Mouse (Mus musculus) forebrain, embryonic 10.5 days (tissue): ENCODE results near the gene Endog. TPM values are rescaled to one million over a fixed set of nuclear protein-coding genes. Genes with fewer than 3 reads are reported as not detected.

Experiments used
- polyA plus RNA-seq: library from polyadenylated mRNA; unstranded; fragments of >200 nt; fragmentation: Nextera tagmentation; extraction: Ambion mirVana; gene quantifications from 2 replicates; pipeline ENCODE4 v1.2.1, GENCODE M21; 2016

Endog gene
- polyA plus RNA-seq, 1 experiment from 2014 or later = 17.9 TPM

Other genes starting within 250 kb of the Endog start
- gene Gle1, start 236.1 kb upstream of the Endog start, polyA plus RNA-seq = 74.9 and 77.4 TPM in 2 replicates
- gene Sptan1, start 205.9 kb upstream of the Endog start, polyA plus RNA-seq = 85.9 and 90.3 TPM in 2 replicates
- 33.1 and 33.4 TPM in 2 replicates for gene Wdr34, start 122.6 kb upstream of the Endog start, polyA plus RNA-seq
- 944 and 983 TPM in 2 replicates for gene Set, start 114.1 kb upstream of the Endog start, polyA plus RNA-seq
- 12.4 and 13.1 TPM in 2 replicates for gene Pkn3, start 93.8 kb upstream of the Endog start, polyA plus RNA-seq
- 34.2 and 35.4 TPM in 2 replicates for gene Zdhhc12, start 77.8 kb upstream of the Endog start, polyA plus RNA-seq
- 6.3 and 6.6 TPM in 2 replicates for gene Zer1, start 46.9 kb upstream of the Endog start, polyA plus RNA-seq
- gene Tbc1d13, start 37.7 kb upstream of the Endog start, polyA plus RNA-seq = 7.8 and 8.6 TPM in 2 replicates
- 92.5 and 96.1 TPM in 2 replicates for gene Spout1, start 7.0 kb downstream of the Endog start, polyA plus RNA-seq
- gene Kyat1, start 34.4 kb downstream of the Endog start, polyA plus RNA-seq = 7.0 and 8.6 TPM in 2 replicates
- gene Lrrc8a, start 66.2 kb downstream of the Endog start, polyA plus RNA-seq = 41.5 and 44.7 TPM in 2 replicates
- gene Gm28035, start 69.1 kb downstream of the Endog start, polyA plus RNA-seq = 0.09 and 0.16 TPM in 2 replicates
- gene Phyhd1, start 94.7 kb downstream of the Endog start, polyA plus RNA-seq = 2.7 and 3.4 TPM in 2 replicates
- gene Gm28038, start 109.5 kb downstream of the Endog start, polyA plus RNA-seq = not detected in 2 replicates
- gene Dolk, start 114.8 kb downstream of the Endog start, polyA plus RNA-seq = 26.0 and 26.5 TPM in 2 replicates
- gene Nup188, start 114.9 kb downstream of the Endog start, polyA plus RNA-seq = 65.2 and 72.8 TPM in 2 replicates
- gene Sh3glb2, start 187.8 kb downstream of the Endog start, polyA plus RNA-seq = 76.9 and 82.0 TPM in 2 replicates
- gene Miga2, start 192.7 kb downstream of the Endog start, polyA plus RNA-seq = 29.9 and 30.9 TPM in 2 replicates
- gene Dolpp1, start 220.8 kb downstream of the Endog start, polyA plus RNA-seq = 54.8 and 60.1 TPM in 2 replicates
- 23.2 and 23.6 TPM in 2 replicates for gene Crat, start 244.3 kb downstream of the Endog start, polyA plus RNA-seq
- 149 and 165 TPM in 2 replicates for gene Ptpa, start 244.5 kb downstream of the Endog start, polyA plus RNA-seq